Mouse (Mus musculus) E14TG2a.4 (cell line): ENCODE measurements around the gene Scarb1.

Experiments used
- CTCF ChIP-seq: conservative IDR thresholded peaks from 2 replicates; pipeline ENCODE4 v1.5.1; 2014; ENCODE audit warnings: low read length
- NANOG ChIP-seq: IDR thresholded peaks from 2 replicates; pipeline ENCODE4 v1.6.1; 2014; ENCODE audit warnings: borderline replicate concordance, low read length, mixed read lengths
- POU5F1 ChIP-seq: IDR thresholded peaks from 2 replicates; pipeline ENCODE4 v1.6.1; 2014; ENCODE audit warnings: low read length, borderline replicate concordance

GRCm38 (mm10) chr5:125389131-125389578, 48.3 kb upstream of the Scarb1 start, which contains the start of gene Gm10382:
- no peak for TF ChIP-seq CTCF
- no peak for TF ChIP-seq POU5F1
- no peak for TF ChIP-seq NANOG
